Mouse (Mus musculus) bone marrow macrophage, adult 2 months (primary cell): ENCODE data around the gene 2310057N15Rik. TPM values are rescaled to one million over a fixed set of nuclear protein-coding genes. Genes with fewer than 3 reads are reported as not detected.
"Not testable (repeated sequence)": the region's sequence is repeated elsewhere in the genome, so short reads cannot be mapped to it uniquely, and the experiment has no call there.

ENCODE experiments used
- H3K27ac ChIP-seq: 2 replicates; pipeline ENCODE4 v1.5.1; 2012; ENCODE audit warnings: low read depth, low read length; ENCODE audit not compliant: insufficient read depth
- H3K4me1 ChIP-seq: 2 replicates; pipeline ENCODE4 v1.6.1; 2012; ENCODE audit warnings: low read length; ENCODE audit not compliant: control insufficient read depth, insufficient read depth
- H3K4me3 ChIP-seq: 2 replicates; pipeline ENCODE4 v1.5.1; 2012; ENCODE audit warnings: mild to moderate bottlenecking, low read length, moderate library complexity; ENCODE audit not compliant: insufficient read depth
- CTCF ChIP-seq: IDR thresholded peaks from 2 replicates; pipeline ENCODE4 v1.5.1; 2012; ENCODE audit warnings: low read depth, mild to moderate bottlenecking, low read length, moderate library complexity
- POLR2A ChIP-seq: IDR thresholded peaks from 2 replicates; pipeline ENCODE4 v1.6.1; 2012; ENCODE audit warnings: mild to moderate bottlenecking, low read depth, low read length, borderline replicate concordance
- polyA plus RNA-seq: library from polyadenylated mRNA; stranded (reverse); fragments of >200 nt; gene quantifications from 2 replicates; pipeline ENCODE4 v1.2.4, GENCODE M21; 2012; ENCODE audit not compliant: missing spikeins, insufficient read depth, insufficient read length

Gene 2310057N15Rik
- not detected in 2 replicates for polyA plus RNA-seq

- H3K27ac ChIP-seq = no peak within 1 kb of the TSS
- TF ChIP-seq POLR2A (no peak), CTCF (no peak)
- no peak within 1 kb of the TSS for H3K4me3 ChIP-seq
- H3K4me1 ChIP-seq = no peaks in the 10 kb centered on the region
These were observed at the start of gene 2310057N15Rik for GRCm38 (mm10) chr16:88774106-88774505. Gene 2310057N15Rik, minus strand, starts transcription at chr16:88774206.

GRCm38 (mm10) chr16:88823736-88824135 lies 49.7 kb upstream of the 2310057N15Rik start:
- no peak overlapping the region for H3K4me3 ChIP-seq

GRCm38 (mm10) chr16:88820066-88820465 lies 46.1 kb upstream of the 2310057N15Rik start, which contains the start of gene Krtap15:
Gene Krtap15, plus strand, starts transcription at chr16:88820215.
- H3K4me3 ChIP-seq = no peak within 1 kb of the TSS
- H3K27ac ChIP-seq = no peak within 1 kb of the TSS
- TF ChIP-seq CTCF (no peak), POLR2A (no peak)
- H3K4me1 ChIP-seq = no peaks in the 10 kb centered on the region

More at GRCm38 (mm10) chr16:88823736-88824135, 49.7 kb upstream of the 2310057N15Rik start:
- TF ChIP-seq CTCF = no peak
- TF ChIP-seq POLR2A = no peak
- no peak overlapping the region for H3K27ac ChIP-seq
- no peaks in the 10 kb centered on the region for H3K4me1 ChIP-seq

- Histone ChIP-seq H3K27ac (no peak within 1 kb of the TSS), H3K4me1 (no peaks in the 10 kb centered on the region), H3K4me3 (no peak within 1 kb of the TSS)
- no peak for TF ChIP-seq CTCF
- no peak for TF ChIP-seq POLR2A
These were observed 37.8 kb upstream of the 2310057N15Rik start, which contains the start of gene Gm20741 for GRCm38 (mm10) chr16:88811827-88812226. Gene Gm20741, minus strand, starts transcription at chr16:88812220.

- Histone ChIP-seq H3K4me1 (no peaks in the 10 kb centered on the region), H3K4me3 (no peak overlapping the region), H3K27ac (no peak overlapping the region)
- no peak for TF ChIP-seq POLR2A
- no peak for TF ChIP-seq CTCF
These were observed 12.8 kb upstream of the 2310057N15Rik start for GRCm38 (mm10) chr16:88786786-88787185.

- no peaks in the 10 kb centered on the region for H3K4me1 ChIP-seq
- no peak within 1 kb of the TSS for H3K4me3 ChIP-seq
- no peak within 1 kb of the TSS for H3K27ac ChIP-seq
- no peak for TF ChIP-seq CTCF
- no peak for TF ChIP-seq POLR2A
These were observed 3.6 kb upstream of the 2310057N15Rik start, which contains the start of gene Gm5965 for GRCm38 (mm10) chr16:88777596-88777995. Gene Gm5965, plus strand, starts transcription at chr16:88777896.

- not testable (repeated sequence) for H3K4me1 ChIP-seq, H3K4me3 ChIP-seq
These were observed 15.5 kb downstream of the 2310057N15Rik start, which contains the start of gene 2310034C09Rik for GRCm38 (mm10) chr16:88758547-88758946. Gene 2310034C09Rik, plus strand, starts transcription at chr16:88758847.

GRCm38 (mm10) chr16:88751535-88751934 lies 22.5 kb downstream of the 2310057N15Rik start, which contains the start of gene Krtap13:
Gene Krtap13, minus strand, starts transcription at chr16:88751635.
- not testable (repeated sequence) for H3K4me3 ChIP-seq, H3K4me1 ChIP-seq, H3K27ac ChIP-seq

More at GRCm38 (mm10) chr16:88758547-88758946, 15.5 kb downstream of the 2310057N15Rik start, which contains the start of gene 2310034C09Rik:
- H3K27ac ChIP-seq = not testable (repeated sequence)

GRCm38 (mm10) chr16:88747943-88748342 lies 26.1 kb downstream of the 2310057N15Rik start:
- Histone ChIP-seq H3K4me3 (no peak overlapping the region), H3K4me1 (no peaks in the 10 kb centered on the region), H3K27ac (no peak overlapping the region)
- TF ChIP-seq CTCF (no peak), POLR2A (no peak)

GRCm38 (mm10) chr16:88744750-88745340 lies 29.2 kb downstream of the 2310057N15Rik start:
- Histone ChIP-seq H3K27ac (no peak overlapping the region), H3K4me3 (no peak overlapping the region), H3K4me1 (no peaks in the 10 kb centered on the region)
- TF ChIP-seq CTCF = no peak
- no peak for TF ChIP-seq POLR2A

- no peaks in the 10 kb centered on the region for H3K4me1 ChIP-seq
- H3K4me3 ChIP-seq = no peak overlapping the region
- no peak overlapping the region for H3K27ac ChIP-seq
- no peak for TF ChIP-seq POLR2A
- TF ChIP-seq CTCF = no peak
These were observed 38.6 kb downstream of the 2310057N15Rik start for GRCm38 (mm10) chr16:88735391-88735790.
